Mouse (Mus musculus) right cerebral cortex, adult 18-20 months (tissue): Measurements from ENCODE around the gene R3hdm1.
A peak's percentile ranks its signal among the peaks of the same experiment; 100 is the strongest.
"Not testable (repeated sequence)": the region's sequence is repeated elsewhere in the genome, so short reads cannot be mapped to it uniquely, and the experiment has no call there.

Experiments
- DNase-seq: peaks from one replicate; pipeline ENCODE4 v3.0.0; 2022; ENCODE audit warnings: mixed read lengths

R3hdm1 gene

DNA sequence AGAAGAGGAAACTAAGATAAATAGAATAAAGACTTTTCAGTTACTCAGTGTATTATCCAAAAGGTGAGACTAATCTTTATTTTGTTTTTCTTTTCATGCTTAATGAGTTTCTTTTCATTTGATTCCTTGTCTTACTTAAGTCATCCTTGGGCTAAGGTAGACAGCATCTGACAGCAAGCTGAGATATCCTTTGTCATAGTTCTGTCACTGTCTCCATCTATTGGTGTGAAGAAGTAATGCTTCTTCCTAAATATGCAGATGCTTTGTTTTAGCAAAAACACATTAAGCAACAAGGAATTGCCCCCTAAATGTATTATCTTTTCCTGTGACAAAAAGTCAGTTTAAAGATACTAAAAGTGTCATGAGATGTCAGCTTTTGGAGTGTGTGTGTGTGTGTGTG is 37.9 kb downstream of the R3hdm1 start:
- DNase-seq = no peak

DNA sequence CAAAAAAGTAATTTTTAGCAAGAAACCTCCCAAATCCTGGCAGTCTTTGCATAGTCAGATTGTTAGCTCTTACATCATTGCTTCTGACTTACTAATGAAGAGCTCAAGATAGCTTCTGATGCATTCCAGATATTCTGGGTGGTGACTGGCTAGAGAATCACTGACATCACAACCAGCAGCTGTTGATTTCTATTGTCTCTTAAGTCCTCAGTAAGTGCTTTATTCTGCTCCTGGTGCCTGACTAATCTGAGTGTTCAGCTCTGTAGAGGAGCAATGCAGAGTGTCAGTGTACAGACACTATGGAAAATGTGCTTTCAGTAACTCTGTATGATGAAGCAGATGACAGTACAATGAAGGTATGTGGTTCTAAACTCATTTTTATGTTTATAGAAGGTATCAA is 38.6 kb downstream of the R3hdm1 start:
- peak; percentile 59 for DNase-seq

DNA sequence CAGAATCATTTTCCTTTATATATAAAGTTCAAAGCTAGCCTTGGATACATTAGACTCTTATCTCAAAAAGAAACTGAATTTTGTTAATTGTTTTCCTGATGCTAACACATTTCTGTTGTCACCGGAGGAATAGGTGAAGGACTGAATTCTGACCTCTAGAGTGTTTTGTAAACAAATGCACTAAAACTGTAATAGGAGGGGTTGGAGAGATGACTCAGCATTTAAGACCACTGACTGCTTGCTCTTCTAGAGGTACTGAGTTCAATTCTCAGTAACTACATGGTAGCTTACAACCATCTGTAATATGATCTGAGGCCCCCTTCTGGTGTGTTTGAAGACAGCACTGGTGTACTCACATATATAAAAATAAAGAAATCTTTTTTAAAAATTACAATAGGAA is 63.9 kb downstream of the R3hdm1 start:
- no peak for DNase-seq

DNA sequence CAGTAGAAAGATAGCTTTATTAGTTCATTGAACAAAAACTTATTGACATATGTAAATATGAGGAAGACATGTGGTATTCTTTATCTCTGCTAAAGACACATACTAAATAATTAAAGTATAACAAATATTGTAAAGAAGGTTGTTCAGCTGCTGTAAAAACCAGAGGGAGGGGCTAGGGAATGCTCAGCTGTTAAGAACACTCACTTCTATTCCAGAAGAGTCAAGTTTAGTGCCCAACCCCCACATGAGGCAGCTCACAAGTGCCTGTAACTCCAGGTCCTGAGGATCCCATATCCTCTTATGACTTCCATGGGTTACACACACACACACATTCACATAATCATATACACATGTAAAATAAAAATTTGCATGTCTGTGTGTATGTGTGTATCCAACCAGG is 67.0 kb downstream of the R3hdm1 start:
- DNase-seq = no peak

DNA sequence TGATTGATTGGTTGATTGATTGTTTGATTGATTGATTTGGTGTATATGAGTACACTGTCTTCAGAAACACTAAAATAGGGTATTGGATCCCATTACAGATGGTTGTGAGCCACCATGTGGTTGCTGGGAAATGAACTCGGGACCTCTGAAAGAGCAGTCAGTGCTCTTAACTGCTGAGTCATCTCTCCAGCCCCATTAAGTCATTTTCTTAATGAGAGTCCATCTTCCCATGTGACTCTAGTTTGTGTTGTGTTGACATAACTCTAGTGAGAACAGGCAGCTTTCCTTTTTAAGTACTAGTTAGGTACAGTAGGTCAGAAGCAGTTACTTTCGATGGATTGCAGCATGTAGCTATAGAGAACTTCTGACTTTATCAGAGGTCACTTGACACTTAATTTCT is 88.3 kb downstream of the R3hdm1 start:
- no peak for DNase-seq

DNA sequence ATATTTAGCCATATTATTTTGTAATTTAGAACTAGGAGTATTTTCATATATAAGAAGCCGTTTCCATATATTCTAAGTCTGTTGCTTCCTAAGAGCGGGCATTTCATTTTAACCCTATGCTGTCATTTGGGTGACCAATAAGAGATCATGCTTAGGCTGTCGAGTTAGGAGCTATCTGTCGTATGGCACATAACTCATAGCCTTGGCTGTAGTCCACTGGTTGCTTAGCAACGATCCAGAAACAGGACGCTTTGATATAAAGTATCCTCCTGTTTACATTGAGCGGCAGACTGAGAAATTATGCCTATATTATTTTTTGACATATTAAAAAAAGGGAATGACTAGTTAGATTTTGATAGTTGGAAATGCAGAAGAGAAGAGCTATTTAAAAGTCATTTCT is 89.3 kb downstream of the R3hdm1 start:
- DNase-seq = no peak

DNA sequence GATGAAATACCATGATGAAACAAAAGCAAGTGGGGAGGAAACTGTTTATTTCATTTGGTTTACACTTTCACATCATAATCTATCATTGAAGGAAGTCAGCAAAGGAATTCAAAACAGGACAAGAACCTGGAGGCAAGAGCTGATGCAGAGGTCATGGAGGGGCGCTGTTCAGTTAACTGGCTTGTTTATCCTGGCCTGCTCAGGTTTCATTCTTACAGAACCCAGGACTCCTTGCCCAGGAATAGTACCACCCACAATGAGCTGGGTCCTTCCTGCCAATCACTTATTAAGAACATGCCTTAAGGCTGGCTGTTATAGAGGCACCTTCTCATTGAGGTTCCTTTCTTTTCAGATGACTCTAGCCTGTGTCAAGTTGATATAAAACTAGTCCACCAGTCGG is 90.9 kb downstream of the R3hdm1 start:
- DNase-seq = no peak

DNA sequence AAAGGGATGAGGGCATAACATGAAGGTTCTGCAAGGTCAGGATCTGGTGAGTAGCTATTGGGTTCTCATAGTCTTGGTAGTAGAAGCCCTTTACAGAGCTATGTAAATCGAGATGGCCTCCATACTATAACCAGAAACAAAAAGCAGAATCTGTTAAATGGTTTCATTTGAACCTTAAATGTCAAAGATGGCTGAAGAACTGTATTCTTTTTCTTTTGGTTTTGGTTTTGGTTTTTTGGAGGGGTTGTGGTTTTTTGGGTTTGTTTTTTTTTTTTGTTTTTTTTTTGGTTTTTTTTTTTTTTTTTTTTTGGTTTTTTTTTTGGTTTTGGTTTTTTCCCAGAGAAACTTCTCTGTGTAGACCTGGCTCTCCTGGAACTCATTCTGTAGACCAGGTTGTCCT is 94.3 kb downstream of the R3hdm1 start:
- no peak for DNase-seq

DNA sequence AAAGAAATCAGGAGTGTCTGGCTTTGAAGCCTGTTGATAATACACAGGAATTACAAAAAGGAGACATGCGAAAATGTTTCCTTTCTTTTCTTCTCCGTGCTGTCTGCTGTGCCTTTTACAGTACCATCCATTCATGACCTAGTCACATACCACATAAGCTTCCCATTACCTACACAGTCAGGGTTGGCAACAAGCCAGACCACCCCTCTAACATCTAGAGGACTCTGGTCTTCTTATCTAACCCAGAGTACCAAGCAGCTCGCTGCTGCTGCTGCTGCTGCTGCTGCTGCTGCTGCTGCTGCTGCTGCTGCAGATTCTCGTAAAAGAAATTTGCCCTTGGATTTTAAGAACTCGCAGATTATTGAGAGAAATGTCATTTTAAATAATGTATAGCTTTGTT is 110.2 kb downstream of the R3hdm1 start:
- no peak for DNase-seq

DNA sequence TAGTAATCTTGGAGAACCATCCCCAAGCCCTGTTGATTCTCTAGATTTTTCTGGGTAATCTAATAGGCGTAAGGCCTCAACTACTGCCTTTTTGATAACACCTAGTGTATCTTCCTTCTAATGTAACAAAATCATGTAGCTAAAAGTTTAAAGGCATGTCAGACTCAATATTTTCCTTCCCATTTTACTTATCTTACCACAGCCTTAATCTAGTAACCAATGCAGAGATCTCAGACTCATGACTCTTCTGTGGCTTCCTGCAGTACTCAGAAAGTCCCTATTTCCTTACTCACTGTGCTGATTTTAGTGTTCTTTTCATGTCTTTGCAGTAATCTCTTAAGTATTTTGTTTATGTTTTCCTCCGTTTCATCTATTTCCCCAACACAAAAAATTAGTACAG is 118.8 kb downstream of the R3hdm1 start:
- DNase-seq = no peak

DNA sequence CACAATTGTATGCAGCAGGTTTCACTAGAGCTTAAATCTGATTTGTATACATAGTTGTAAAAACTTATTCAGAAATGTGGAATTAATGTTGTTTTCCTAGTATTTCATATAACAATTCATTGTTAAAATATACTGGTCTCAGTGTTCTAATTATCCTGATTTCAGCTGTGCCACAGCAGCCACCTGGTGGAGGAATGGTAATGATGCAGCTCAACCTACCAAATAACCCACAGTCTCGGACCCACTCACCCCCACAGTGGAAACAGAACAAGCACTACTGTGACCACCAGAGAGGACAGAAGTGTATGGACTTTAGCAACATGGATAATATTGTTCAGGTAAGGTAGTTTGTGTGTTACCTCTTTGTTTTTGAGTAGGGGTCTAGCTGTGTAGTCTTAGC is 120.2 kb downstream of the R3hdm1 start:
- DNase-seq = no peak

DNA sequence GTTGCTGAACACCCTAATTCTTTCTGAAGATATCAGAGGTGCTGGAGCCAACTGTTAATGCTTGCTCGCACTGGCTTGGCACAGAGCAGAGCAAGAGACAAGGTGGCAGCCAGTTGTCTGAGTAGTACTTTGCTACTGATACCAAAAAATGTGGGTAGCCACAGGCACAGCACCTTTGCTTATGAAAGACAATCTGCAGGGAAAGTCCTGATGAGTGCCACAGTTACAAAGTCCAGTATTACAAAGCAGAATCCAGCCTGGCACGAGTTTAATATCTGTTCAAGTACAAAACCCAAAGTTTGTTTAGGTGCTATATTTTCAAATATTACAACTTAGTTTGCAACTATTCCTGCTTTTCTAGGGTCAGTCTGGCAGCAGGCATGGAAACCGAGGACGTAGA is 132.1 kb downstream of the R3hdm1 start:
- DNase-seq = no peak

DNA sequence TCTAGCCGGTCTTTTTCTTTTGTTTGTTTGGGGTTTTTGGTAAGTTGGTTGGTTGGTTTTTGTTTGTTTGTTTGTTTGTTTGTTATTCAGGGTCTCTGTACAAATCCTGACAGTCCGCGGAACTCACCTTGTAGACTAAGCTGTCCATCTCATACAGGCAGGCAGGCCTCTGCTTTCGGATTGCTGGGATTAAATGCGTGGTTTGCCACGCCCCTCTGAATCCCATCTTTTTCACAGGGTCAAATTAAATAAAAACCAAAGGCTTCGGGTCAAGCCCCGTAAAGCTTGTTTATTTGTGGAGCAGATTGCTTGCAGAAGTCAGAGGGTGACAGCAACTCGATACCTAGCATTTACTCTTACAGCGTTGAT is 140.5 kb downstream of the R3hdm1 start, which contains the start of gene Ubxn4:
Gene Ubxn4 (plus strand): TSS at position 338 of the 369 bp plus-strand sequence.
- DNase-seq = peak; percentile 30

DNA sequence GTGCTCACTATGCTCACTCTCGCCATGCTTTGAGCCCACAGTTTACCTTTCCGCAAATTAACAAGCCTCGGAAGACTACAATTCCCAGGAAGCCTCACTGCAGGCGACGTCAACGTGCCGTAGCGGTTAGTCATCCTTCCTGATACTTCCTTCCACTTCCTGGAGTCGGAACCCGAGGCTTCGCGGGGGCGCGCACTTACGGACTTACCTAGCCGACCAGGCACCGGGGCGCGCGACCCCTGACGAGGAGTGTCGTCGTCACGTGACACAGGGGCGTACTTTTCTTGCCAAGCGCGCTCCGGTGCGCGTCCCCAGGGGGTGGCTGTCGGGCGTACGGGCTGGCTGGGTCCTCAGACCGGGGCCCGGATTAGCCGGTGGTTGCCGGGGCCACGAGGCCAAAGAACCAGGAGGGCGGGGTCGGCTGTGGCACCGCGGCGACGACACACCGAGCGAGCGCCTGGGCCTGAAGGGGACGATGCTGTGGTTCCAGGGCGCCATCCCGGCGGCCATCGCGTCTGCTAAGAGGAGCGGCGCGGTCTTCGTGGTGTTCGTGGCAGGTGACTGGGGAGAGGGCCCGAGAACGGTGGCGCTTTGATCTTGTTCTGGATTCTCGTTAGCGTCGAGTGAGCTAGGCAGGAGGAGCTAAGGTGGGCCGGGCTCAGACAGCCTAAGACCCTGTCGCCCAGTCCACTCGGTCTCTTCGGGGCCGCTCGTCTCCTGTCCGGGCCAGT is 141.1 kb downstream of the R3hdm1 start:
- DNase-seq = peak; percentile 96

DNA sequence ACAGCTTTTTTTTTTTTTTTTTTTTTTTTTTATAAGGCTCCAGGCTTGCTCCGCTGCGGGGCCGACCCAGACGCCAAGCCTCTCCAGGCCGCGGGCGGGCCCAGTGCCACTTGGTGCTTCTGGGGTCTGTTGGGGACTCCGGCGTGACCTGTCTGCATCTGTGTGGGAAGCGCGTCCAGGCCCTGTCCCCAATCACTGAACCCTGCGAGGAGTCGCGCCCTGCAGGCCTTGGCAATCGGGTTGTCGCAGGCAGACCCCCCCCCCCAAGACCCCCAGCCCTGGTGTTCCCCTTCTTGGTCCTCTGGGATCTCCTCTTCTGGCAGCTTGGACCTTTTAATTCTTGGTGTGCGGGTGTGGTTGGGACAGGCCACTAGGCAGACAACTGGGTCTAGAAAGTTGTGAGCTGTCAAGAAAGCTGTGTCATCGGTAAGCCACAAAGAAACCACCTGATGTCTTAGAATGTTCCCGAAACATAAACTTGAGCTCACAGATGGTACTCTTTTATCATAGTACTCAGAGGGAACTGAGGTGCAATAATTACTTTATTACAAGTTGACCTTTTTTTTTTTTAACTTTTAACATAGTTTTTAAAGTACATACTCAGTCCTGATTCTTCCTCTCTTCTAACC is 141.7 kb downstream of the R3hdm1 start:
- no peak for DNase-seq

DNA sequence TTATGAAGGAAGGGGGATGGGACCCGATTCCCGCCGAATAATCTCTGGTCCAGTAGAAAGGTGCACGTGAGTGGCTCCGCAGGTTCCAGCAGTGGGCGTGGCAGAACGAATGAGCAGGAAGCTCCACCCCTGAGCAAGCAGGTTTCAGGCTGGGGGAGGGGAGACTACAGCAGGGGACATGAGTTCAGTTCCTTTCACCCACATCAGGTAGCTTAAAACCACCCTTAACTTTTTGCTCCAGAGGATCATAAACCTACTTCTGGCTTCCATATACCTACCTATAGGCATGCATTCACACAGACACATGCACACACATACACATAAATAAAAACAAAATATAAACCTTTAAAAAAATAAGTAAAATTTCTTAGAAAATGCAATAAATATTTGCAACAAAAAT is 164.0 kb downstream of the R3hdm1 start:
- not testable (repeated sequence) for DNase-seq

DNA sequence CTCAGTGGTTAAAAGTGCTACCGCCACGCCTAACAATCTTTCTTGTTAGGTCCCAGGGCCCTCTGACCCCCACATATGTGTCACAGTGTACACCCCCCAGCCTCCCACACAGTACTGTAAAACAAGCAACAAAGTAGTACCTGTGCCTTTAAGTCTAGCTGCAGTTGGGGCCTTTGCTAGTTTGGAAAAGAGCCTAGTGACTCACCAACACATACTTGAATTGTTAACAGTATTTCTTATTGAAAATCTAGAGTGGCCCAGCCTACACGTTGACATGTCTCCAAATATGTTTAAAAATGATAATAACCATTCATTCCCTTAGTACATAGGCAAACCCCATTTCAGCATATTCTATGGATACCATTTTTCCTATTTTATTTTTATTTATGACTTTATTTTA is 167.6 kb downstream of the R3hdm1 start:
- DNase-seq = no peak

DNA sequence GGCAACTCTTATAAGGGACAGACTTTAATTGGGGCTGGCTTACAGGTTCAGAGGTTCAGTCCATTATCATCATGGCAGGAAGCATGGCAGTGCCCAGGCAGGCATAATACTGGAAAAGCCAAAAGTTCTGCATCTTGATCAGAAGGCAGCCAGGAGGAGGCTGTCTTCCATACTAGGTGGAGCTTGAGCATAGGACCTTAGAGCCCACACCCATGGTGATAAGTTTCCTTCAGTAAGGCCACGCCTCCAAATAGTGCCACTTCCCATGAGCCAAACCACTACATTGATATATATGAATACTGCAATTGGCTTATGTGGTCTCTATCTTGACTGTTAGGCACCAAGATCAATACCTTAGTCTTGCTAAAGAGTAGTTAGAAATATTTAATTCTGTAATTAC is 172.8 kb downstream of the R3hdm1 start:
- DNase-seq = no peak

DNA sequence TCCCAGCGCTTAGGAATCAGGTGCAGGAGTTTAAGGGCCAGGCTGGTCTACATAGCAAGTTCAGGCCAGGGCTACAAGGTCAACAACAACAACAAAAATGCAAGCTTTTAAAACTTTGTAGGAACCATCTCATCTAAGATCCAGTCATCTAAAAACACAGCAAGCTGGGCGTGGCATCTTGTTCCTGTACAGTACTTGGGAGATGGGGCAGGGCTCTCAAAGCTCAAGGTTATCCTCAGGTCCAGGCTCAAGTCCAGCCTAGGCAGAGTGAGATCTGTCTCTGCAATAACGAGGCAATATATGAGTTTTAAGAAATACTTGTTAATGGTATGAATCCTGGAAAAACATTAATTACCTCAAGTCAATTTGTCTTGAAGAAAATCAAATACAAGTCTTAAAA is 175.5 kb downstream of the R3hdm1 start:
- no peak for DNase-seq

DNA sequence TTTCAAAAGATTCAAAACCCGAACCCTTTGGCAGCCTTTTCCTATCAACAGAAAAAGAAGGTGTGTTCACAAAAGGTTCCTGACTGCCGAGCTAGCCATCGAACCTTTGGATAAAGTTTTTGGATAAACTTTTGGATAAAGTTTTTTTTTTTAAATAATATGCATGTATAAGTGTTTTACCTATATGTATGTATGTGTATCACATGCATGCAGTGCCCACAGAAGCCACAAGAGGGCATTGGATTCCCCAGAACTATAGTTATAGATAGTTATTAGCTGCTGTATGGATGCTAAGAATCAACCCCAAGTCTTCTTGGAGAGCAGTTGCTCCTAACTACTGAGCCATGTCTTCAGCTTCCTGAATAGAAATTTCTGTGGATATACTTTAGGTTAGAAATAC is 178.7 kb downstream of the R3hdm1 start:
- no peak for DNase-seq

DNA sequence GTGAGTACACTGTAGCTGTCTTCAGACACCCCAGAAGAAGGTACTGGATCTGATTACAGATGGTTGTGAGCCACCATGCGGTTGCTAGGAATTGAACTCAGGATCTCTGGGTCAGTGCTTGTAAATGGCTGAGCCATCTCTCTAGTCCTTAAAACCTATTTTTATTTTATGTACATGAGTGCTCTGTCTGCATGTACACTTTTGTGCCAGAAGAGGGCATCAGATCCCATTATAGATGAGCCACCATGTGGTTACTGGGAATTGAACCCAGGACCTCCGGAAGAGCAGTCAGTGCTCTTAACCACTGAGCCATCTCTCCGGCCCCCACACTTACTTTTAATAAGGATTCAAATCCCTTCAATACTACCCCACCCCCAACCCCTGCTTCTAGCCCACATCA is 179.8 kb downstream of the R3hdm1 start:
- no peak for DNase-seq

DNA sequence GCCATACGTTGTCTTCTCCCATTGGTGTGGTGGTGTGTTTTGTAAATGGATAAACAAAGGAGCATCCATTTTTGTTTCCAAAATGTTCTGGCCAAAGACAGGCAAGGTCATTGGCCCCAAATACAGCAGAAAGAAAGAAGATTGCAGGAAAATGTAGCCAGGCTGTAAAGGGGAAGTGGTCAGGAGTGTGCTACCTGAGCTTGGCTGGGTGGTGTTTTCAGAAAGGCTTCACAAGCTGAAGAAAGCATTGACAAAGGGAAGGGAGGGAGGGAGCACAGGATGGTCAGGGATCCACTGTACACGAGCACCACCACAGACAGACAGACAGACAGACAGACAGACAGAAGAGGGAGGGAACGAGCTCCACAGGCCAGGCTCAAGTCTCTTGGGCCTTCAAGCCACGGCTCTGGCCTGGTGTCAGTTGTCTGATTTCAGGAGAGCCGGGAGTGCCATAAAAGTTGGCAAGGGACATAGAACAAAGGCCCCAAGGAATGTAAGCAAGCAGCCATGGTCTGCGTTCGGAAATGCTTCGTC is 181.1 kb downstream of the R3hdm1 start:
- DNase-seq = no peak

DNA sequence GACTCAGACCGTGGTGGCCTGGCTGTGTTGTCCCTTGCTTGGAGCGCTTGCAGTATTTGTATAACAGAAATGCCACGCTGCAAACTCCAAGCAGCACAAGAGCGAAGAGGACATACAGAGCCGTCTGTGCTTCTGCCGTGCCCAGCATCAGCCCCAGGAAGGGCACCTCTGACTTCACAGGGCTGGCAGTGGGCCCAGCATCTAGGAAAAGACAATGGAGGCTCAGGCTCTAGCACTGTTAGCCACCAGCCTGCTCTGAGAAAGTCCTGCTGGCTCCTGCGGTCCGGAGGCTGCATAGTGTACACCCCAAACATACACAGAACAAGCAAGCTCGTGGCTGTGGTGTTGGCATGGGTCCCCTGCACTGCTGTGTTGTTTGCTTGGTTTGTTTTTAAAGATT is 182.0 kb downstream of the R3hdm1 start:
- DNase-seq = no peak
